Mouse (Mus musculus): ENCODE measurements around the gene Sae1. TPM values are rescaled to one million over a fixed set of nuclear protein-coding genes. Genes with fewer than 3 reads are reported as not detected.

The Sae1 gene
- total RNA-seq, 2 experiments from 2014 or later, result 21.4 to 29.2 TPM

Other genes with a start within 250 kb of the Sae1 start
- 1 to 10 TPM; 1.5 to 2.1 TPM for gene Meis3, start 212.7 kb downstream of the Sae1 start, total RNA-seq (2021)
- 1 to 10 TPM; 3.1 to 4.5 TPM for gene Dhx34, start 165.8 kb downstream of the Sae1 start, total RNA-seq (2021)
- under 1 TPM; 0.20 TPM for gene C5ar2, start 143.7 kb downstream of the Sae1 start, total RNA-seq (2021)
- 1 to 10 TPM; 1.7 to 1.8 TPM for gene C5ar1, start 128.3 kb downstream of the Sae1 start, total RNA-seq (2021)
- gene Inafm1, start 114.2 kb downstream of the Sae1 start, total RNA-seq (2021), result 10 to 100 TPM; 12.2 to 15.1 TPM
- gene Ccdc9, start 101.0 kb downstream of the Sae1 start, total RNA-seq (2021), result 10 to 100 TPM; 40.7 to 44.6 TPM
- 1 to 10 TPM; 1.4 to 2.2 TPM for gene Bbc3, start 79.4 kb downstream of the Sae1 start, total RNA-seq (2021)
- gene Zc3h4, start 13.1 kb upstream of the Sae1 start, total RNA-seq (2021), result 10 to 100 TPM; 24.9 to 27.1 TPM
- 10 to 100 TPM; 35.6 to 42.6 TPM for gene Tmem160, start 65.0 kb upstream of the Sae1 start, total RNA-seq (2021)
- not detected for gene Npas1, start 89.9 kb upstream of the Sae1 start, total RNA-seq (2021)
- 10 to 100 TPM; 16.1 to 16.3 TPM for gene Arhgap35, start 227.2 kb upstream of the Sae1 start, total RNA-seq (2021)